Mouse (Mus musculus) heart, adult 9 months (tissue): Measurements from ENCODE around the gene Casc3.

Source experiments
- DNase-seq, 2 experiments: peaks; one replicate each; pipeline ENCODE4 v3.0.0; 2022; ENCODE audit warnings: low spot score in 2 of 2

Casc3 gene

GRCm38 (mm10) chr11:98835725-98836124, 31.0 kb downstream of the Casc3 start:
- DNase-seq: no peak

DNA sequence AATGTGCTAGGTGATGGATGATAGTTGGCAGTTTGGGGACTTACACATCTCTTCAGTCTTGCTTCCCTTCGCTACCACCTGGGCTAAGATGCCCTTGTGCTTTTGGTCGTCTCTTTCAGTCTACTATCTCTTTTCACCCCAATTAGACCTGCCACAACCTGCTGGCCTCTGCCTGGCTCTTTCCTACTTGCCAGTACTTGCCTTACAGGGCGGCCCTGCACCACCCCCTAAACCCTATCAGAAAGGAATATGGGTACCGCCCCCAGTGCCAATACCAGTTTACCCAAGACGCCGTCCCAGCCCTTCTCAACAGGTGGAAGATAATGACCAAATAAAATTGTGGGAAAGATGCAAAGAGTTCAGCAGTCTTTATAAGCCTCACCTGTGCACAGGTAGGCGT, 31.4 kb downstream of the Casc3 start:
- DNase-seq: no peak

- peak; percentile 66 to 77 for DNase-seq
Measured at GRCm38 (mm10) chr11:98836651-98837141, 32.0 kb downstream of the Casc3 start, which contains the start of gene Rapgefl1. TSS of gene Rapgefl1 (plus strand) at chr11:98836785.

DNA sequence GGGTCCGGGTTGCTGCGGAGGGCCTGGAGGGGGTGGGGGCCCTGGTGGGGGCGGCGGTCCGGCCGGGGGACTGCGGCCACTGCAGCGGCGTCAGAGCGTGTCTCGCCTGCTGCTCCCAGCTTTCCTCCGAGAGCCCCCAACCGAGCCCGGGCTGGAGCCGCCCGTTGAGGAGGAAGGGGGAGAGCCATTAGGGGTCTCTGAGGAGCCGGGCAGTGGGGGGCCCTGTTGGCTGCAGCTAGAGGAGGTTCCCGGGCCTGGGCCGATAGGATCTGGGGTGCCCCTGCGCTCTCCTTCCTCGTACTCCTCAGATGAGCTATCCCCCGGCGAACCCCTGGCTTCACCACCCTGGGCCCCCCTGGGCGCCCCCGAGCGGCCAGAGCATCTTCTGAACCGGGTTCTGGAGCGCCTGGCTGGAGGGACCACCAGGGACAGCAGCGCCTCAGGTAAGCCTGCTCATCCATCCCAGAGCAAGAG, 32.6 kb downstream of the Casc3 start:
- no peak for DNase-seq

- no peak for DNase-seq
Measured at GRCm38 (mm10) chr11:98837917-98838316, 33.2 kb downstream of the Casc3 start.

DNA sequence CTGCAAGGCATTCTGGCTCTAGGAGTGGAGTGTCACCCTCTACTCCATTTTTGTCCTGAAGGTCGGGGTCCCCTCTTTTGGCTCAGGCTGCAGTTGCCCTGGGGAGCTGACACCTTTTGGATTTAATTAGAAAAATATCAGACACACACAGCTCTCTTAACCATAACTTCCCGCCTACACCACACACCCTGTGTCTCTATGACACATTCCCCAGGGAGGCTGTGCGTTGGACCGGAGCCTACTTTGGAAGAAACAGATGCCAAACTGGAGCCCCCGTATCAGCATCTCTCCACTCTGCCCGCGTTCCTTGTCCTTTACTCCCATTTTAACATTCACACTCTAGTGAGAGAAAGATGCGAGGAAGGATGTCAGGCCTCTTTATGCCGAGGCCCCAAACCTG, 33.8 kb downstream of the Casc3 start:
- no peak for DNase-seq

DNA sequence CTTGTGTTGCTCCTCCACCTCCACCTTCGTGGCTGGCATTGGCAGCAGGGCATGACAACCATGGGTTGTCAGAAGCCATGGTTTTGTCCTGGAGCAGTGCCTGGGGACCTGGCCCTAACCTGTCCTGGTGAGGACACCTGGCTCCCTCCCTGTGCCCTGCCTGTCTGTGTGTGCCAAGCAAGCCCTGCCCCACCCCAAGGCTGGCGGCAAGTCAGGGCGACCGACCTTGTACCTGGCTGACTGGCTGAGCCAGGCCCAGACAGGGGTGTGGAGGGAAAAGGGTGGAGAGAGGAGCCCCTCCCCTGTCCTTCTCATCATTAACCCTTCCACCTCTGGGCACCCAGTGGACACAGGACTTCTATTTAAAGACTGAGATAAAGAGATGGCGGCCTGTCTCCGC, 34.7 kb downstream of the Casc3 start:
- DNase-seq: no peak

- no peak for DNase-seq
Measured at GRCm38 (mm10) chr11:98839897-98840296, 35.2 kb downstream of the Casc3 start.

DNA sequence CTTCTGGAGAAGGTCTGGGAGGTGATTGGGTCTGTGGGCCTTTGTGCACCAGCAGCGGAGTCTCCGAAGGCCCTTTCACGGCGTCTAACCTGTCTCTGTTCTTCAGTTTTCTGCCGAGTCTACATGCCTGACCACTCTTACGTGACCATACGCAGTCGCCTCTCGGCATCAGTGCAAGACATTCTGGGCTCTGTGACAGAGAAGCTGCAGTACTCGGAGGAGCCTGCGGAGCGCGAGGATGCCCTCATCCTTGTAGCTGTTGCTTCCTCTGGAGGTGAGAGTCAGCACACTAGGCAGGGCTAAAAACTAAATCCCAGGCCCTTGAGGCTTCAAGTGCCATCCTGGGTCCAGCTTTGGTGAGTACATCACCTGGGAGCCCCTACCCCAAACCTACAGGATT, 41.3 kb downstream of the Casc3 start:
- DNase-seq: no peak

DNA sequence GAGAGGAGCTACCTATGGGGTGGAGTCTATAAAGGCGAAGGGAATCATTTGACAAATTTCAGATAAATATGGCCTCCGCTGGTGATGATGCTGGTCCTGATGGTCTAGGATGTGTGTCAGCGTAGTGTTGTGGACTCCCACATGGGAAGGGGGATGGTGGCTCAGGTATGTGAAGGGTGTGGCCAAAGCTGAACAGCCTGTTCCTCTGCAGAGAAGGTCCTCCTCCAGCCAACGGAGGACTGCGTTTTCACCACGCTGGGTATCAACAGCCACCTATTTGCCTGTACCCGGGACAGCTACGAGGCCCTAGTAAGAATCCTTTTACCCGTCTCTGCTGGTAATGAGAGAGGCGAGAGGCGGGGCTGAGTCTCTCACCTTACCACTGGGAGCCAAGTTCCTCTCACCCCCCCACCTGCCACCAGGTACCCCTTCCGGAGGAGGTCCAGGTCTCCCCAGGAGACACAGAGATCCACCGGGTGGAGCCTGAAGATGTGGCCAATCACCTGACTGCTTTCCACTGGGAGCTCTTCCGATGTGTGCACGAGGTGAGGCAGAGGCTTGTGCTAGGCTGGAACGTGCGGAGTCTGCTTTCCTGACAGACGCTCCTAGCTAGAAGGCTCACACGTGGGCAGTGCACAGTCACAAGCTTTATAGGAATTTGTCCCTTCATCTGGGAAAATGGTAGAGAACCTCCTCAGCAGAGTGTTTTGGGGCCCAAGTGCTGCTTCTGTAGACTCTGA, 42.3 kb downstream of the Casc3 start:
- DNase-seq: no peak

- DNase-seq: no peak
Measured at GRCm38 (mm10) chr11:98849196-98849894, 44.6 kb downstream of the Casc3 start.

DNA sequence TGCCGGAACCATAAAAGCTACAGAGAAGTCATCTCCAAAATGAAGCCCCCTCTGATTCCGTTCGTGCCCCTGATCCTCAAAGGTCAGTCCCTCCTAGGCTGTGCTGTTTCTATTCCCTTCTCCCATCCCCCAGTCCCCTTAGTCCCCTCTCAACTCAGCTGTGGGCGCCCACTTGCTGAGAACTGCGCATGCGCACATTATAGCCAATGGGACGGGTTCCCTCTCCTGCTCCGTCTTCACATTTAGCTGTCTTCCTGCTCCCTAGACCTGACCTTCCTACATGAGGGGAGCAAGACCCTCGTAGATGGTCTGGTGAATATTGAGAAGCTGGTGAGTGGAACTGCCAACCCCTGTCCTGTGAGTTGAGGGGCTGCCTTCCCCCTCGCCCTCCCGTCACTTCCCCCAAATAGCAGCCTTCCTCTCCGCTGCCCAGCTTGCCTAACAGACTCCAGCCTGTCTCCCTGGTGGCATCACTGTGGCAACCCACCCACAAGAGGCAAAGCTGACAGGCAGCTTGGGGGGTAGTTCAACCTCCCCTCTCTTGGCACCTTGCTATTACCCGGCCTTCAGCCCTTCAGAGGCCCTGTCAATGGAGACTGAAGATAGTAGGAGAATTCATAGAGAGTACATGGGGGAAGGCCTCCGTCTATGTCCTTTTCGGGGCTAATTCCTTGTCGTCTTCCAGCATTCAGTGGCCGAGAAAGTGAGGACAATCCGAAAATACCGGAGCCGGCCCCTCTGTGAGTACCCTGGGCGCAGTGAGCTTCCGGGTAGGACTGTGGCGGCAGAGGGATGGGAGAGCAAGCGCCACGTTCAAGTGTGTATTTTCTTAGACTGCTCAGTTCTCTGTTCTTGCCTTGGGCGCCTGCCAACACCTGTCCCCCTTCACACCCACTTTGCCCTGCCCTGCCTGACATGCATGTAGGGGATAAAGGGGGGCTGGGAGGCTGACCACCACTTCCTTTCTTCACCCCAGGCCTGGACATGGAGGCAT, 45.7 kb downstream of the Casc3 start:
- DNase-seq: no peak

DNA sequence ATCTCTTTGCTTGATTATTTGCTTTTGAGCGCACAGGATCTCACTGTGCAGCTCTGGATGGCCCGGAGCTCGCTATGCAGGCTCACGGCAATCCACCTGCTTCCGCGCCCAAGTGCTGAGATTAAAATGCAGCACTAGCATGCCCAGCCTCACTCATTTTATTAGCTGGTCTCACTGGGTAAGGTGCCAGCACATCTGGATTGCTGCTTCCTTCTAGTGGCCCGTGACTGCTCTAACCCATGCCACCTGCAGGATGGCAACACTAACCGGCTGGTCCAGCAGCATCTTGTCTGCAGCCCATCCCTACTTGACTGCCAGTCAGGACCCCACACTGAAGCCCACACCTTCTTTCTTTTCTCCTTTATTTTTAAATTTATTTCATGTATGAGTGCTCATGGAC, 49.4 kb downstream of the Casc3 start:
- no peak for DNase-seq

GRCm38 (mm10) chr11:98854659-98855058, 50.0 kb downstream of the Casc3 start:
- DNase-seq: no peak

DNA sequence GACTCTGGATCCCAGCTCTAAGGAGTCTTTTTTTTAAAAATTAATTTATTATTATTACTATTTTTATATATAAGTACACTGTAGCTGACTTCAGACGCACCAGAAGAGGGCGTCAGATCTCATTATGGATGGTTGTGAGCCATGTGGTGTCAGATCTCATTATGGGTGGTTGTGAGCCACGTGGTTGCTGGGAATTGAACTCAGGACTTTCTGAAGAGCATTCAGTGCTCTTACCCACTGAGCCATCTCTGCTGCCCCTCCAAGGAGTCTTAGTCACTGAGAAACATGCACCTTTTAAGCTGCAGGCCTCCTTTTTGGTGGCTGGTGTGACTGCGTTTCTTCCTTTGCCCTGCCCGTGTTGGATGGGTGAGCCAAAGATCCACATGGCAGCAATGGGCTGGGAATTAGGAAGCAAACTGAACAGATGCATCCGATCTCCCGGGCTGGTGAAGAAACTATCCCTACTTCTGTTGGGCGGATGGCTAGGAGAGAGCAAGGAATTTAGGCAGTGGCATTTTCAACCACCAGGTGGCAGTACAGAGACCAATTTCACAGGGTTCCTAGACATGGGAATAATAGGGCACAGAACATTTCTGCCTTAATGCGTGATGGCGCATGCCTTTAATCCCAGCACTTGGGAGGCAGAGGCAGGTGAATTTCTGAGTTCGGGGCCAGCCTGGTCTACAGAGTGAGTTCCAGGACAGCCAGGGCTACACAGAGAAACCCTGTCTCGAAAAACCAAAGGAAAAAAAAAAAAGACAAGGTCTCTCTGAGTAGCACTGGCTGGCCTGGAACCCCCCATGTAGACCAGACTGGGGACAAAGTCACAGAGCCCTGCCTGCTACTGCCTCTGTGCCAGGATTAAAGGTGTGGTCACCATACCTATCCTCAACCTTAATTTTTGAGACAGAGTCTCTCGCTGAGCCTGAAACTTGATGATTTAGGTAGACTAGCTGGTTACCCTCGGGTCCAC, 54.3 kb downstream of the Casc3 start:
- peak; percentile 75 to 89 for DNase-seq

DNA sequence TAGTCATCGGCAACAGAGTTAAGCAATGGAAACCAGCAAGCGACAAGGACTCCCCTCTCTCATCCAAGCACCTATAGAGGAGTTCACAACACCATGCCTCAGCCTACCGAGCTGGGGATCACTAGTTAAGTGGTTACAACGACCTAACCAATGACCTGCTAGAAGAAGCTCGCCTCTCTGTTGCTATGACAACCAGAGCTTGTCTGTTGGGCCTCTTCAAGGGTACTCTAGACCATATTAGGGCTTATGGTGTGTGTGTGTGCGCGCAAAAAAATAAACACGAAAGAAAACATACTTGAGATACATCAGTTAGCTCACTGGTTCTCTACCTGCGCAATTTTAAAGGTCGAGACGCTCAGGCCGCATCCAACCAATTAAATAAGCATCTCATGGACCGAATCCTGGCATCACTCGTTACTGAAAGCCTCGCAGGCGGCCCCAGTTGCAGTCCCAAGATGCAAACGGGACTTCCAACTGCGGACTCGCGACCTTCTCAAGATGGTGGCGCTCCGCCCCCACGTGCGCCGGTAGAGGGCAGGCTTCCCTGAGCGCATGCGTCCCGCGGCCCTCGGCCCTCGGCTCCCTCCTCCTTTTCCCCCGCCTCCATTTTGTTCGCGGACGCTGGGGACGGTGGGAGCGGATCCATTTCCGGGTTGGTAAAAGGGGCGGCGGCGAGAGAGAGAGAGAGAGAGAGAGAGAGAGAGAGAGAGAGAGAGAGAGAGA, 58.5 kb downstream of the Casc3 start, which contains the start of gene Wipf2:
TSS of gene Wipf2 (plus strand) at position 611 of the 723 bp plus-strand sequence.
- peak; percentile 92 to 95 for DNase-seq

DNA sequence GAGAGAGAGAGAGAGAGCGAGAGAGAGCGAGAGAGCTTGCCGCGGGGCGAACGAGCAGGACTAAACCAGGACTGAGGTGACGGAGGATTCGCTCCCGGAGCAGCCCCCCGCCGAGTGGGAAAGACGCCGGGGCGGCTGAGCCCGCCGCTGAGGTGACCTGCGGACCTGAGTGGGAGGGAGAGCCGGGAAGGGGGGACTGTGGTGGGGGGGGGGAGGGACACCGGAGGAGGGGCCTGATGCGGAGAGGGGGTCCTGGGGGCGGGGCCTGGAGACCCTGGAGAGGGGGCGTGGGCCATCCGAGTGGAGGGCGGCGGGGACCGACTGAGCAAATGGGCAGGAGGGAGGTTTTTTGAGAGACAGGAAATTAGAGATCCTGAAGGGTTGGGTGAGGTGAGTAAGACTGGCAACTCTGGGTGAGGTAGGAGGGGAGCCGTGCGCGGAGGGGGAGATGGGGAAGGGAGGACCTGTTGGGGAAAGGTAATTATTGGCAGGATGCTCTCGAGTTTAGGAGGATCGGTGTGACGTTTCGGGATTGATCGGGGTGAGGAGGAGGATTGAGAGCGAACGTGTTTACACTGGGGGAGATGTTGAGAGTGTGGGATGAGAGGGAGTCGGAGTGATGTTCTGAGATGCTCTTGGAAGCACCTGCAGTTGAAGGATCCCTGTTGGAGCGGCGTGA, 59.2 kb downstream of the Casc3 start:
- DNase-seq: peak in 1 of 2 experiments; percentile 44

GRCm38 (mm10) chr11:98867293-98867692, 62.6 kb downstream of the Casc3 start:
- no peak for DNase-seq

DNA sequence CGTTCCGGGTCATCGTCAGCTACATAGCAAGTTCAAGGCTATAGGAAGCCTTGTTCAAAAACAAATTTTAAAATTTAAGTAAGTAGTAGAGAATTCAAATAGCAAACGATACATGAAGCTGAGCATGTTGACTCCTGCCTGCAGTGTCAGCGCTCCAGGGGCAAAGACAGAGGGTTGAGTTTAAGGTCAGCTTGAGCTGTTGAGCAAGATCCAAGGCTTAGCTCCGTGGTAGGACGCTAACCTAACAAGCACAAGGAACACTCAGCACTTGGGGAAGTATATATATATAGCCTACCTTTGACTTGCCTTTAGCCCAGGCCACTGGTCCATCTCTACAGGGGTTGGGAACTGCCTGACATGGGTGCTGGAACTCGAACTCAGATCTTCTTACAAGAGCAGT, 65.2 kb downstream of the Casc3 start:
- DNase-seq: no peak
